Mouse (Mus musculus) ES-Bruce4 (cell line): ENCODE results near the gene Fbxl19.

ENCODE experiments used
- CTCF ChIP-seq: IDR thresholded peaks from one replicate; pipeline ENCODE4 v1.8.1; 2011; ENCODE audit warnings: low read depth, low read length
- POLR2A ChIP-seq: IDR thresholded peaks from one replicate; pipeline ENCODE4 v1.8.1; 2011; ENCODE audit warnings: low read length; ENCODE audit not compliant: insufficient read depth

DNA sequence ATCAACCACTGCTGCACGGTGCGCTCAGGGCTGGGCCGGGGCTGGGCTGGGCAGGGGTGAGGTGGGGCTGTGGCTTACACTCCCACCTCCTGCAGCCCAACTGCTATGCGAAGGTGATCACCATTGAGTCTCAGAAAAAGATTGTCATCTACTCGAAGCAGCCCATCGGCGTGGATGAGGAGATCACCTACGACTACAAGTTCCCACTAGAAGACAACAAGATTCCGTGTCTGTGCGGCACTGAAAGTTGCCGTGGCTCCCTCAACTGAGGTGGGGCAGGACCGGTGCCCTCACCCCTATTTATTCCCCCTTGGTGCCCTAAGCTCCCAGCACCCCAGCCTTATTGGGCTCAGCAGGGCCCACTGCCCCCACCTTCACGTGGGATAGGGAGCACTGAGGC is 54.9 kb downstream of the Fbxl19 start:
- TF ChIP-seq POLR2A, result no peak
- TF ChIP-seq CTCF, result no peak
